Mouse (Mus musculus) embryonic facial prominence, embryonic 10.5 days (tissue): ENCODE results near the gene Arpc1a. TPM values are rescaled to one million over a fixed set of nuclear protein-coding genes. Genes with fewer than 3 reads are reported as not detected.
"Not testable (repeated sequence)": the region's sequence is repeated elsewhere in the genome, so short reads cannot be mapped to it uniquely, and the experiment has no call there.

Experiments used
- DNase-seq: peaks from one replicate; pipeline ENCODE4 v3.0.0-alpha.2; 2017; ENCODE audit warnings: low spot score
- H3K27ac ChIP-seq: fragments of 300-500 bp; sonication (generic); replicated peaks from 2 replicates; pipeline ENCODE4 v1.5.1; 2016; ENCODE audit warnings: mild to moderate bottlenecking
- H3K27me3 ChIP-seq: fragments of 300-500 bp; sonication (generic); replicated peaks from 2 replicates; pipeline ENCODE4 v1.6.1; 2016; ENCODE audit warnings: low read depth, mild to moderate bottlenecking; ENCODE audit not compliant: poor library complexity, severe bottlenecking
- H3K36me3 ChIP-seq: fragments of 300-500 bp; sonication (generic); replicated peaks from 2 replicates; pipeline ENCODE4 v1.6.1; 2016; ENCODE audit warnings: mild to moderate bottlenecking, moderate library complexity
- H3K4me1 ChIP-seq: fragments of 300-500 bp; sonication (generic); 2 replicates; pipeline ENCODE4 v1.6.1; 2016
- H3K4me3 ChIP-seq: fragments of 300-500 bp; sonication (generic); 2 replicates; pipeline ENCODE4 v1.5.1; 2016; ENCODE audit warnings: mild to moderate bottlenecking, moderate library complexity
- H3K9me3 ChIP-seq: fragments of 300-500 bp; sonication (generic); 2 replicates; pipeline ENCODE4 v1.6.1; 2016; ENCODE audit warnings: mild to moderate bottlenecking
- WGBS: fragments of 180-500 bp; shearing (Covaris S2); methylation state at CpG from one replicate; pipeline ENCODE4 v1.1.7; 2016; 5-methylcytosine and 5-hydroxymethylcytosine counted together
- polyA plus RNA-seq: library from polyadenylated mRNA; unstranded; fragments of >200 nt; fragmentation: Nextera tagmentation; extraction: Ambion mirVana; gene quantifications from 2 replicates; pipeline ENCODE4 v1.2.1, GENCODE M21; 2016

Arpc1a gene
- polyA plus RNA-seq, 1 experiment from 2014 or later: 129 TPM

GRCm38 (mm10) chr5:145126580-145126979 is 43.0 kb downstream of the Arpc1a start:
- DNase-seq: no peak
- Histone ChIP-seq H3K27me3 (no peaks in the 10 kb centered on the region), H3K27ac (no peak overlapping the region), H3K9me3 (no peaks in the 10 kb centered on the region), H3K4me1 (no peaks in the 10 kb centered on the region), H3K36me3 (peaks cover 99% of the 10 kb centered on the region), H3K4me3 (no peak overlapping the region)
- 95% methylated on average over 9 of the region's 9 CpGs for WGBS

GRCm38 (mm10) chr5:145129124-145129523 is 45.5 kb downstream of the Arpc1a start:
- no peak overlapping the region for H3K4me3 ChIP-seq
- peaks cover 100% of the 10 kb centered on the region for H3K36me3 ChIP-seq
- no peaks in the 10 kb centered on the region for H3K4me1 ChIP-seq
- WGBS: 95% methylated on average over 4 of the region's 4 CpGs
- H3K27me3 ChIP-seq: no peaks in the 10 kb centered on the region
- no peaks in the 10 kb centered on the region for H3K9me3 ChIP-seq
- no peak for DNase-seq
- H3K27ac ChIP-seq: no peak overlapping the region

GRCm38 (mm10) chr5:145129773-145130172 is 46.1 kb downstream of the Arpc1a start:
- H3K36me3 ChIP-seq: peaks cover 100% of the 10 kb centered on the region
- not testable (repeated sequence) for DNase-seq, H3K4me3 ChIP-seq, H3K4me1 ChIP-seq, H3K27ac ChIP-seq, H3K27me3 ChIP-seq, H3K9me3 ChIP-seq
- WGBS: 97% methylated on average over 6 of the region's 6 CpGs

- no peak overlapping the region for H3K27ac ChIP-seq
- 90% methylated on average over 11 of the region's 11 CpGs for WGBS
- H3K36me3 ChIP-seq: peaks cover 100% of the 10 kb centered on the region
- H3K4me3 ChIP-seq: no peak overlapping the region
- no peaks in the 10 kb centered on the region for H3K4me1 ChIP-seq
- DNase-seq: no peak
- H3K27me3 ChIP-seq: no peaks in the 10 kb centered on the region
- H3K9me3 ChIP-seq: no peaks in the 10 kb centered on the region
These were observed 46.6 kb downstream of the Arpc1a start for GRCm38 (mm10) chr5:145130191-145130590.

- no peak overlapping the region for H3K4me3 ChIP-seq
- WGBS: 96% methylated on average over 3 of the region's 3 CpGs
- H3K36me3 ChIP-seq: peaks cover 100% of the 10 kb centered on the region
- DNase-seq: no peak
- H3K27me3 ChIP-seq: no peaks in the 10 kb centered on the region
- no peaks in the 10 kb centered on the region for H3K4me1 ChIP-seq
- no peaks in the 10 kb centered on the region for H3K9me3 ChIP-seq
- H3K27ac ChIP-seq: no peak overlapping the region
These were observed 47.4 kb downstream of the Arpc1a start for GRCm38 (mm10) chr5:145130995-145131394.

GRCm38 (mm10) chr5:145133275-145133674 is 49.6 kb downstream of the Arpc1a start:
- 92% methylated on average over 6 of the region's 6 CpGs for WGBS
- not testable (repeated sequence) for H3K4me1 ChIP-seq, H3K27ac ChIP-seq, H3K9me3 ChIP-seq, DNase-seq, H3K27me3 ChIP-seq, H3K4me3 ChIP-seq
- H3K36me3 ChIP-seq: peaks cover 97% of the 10 kb centered on the region

- Histone ChIP-seq H3K27ac (peak overlapping the region; percentile 98), H3K27me3 (no peaks in the 10 kb centered on the region), H3K9me3 (no peaks in the 10 kb centered on the region), H3K36me3 (peaks cover 68% of the 10 kb centered on the region), H3K4me3 (peak overlapping the region; percentile 93), H3K4me1 (peaks cover 26% of the 10 kb centered on the region)
- 25% methylated on average over 6 of the region's 6 CpGs for WGBS
- no peak for DNase-seq
These were observed 55.2 kb downstream of the Arpc1a start for GRCm38 (mm10) chr5:145138836-145139235.

- Histone ChIP-seq H3K4me3 (peak within 1 kb of the TSS; percentile 93), H3K9me3 (no peaks in the 10 kb centered on the region), H3K27ac (peak within 1 kb of the TSS; percentile 98), H3K27me3 (no peaks in the 10 kb centered on the region), H3K4me1 (peaks cover 26% of the 10 kb centered on the region), H3K36me3 (peaks cover 68% of the 10 kb centered on the region)
- under 1% methylated on average over 84 of the region's 84 CpGs for WGBS
- peak; percentile 94 for DNase-seq
These were observed 56.2 kb downstream of the Arpc1a start, which contains the start of the genes Pdap1 and Bud31 for GRCm38 (mm10) chr5:145139571-145140519. Gene Pdap1, minus strand, starts transcription at chr5:145140238. Gene Bud31, plus strand, starts transcription at chr5:145140362.

- Histone ChIP-seq H3K36me3 (peaks cover 68% of the 10 kb centered on the region), H3K27me3 (no peaks in the 10 kb centered on the region), H3K4me1 (peaks cover 26% of the 10 kb centered on the region), H3K27ac (peak overlapping the region; percentile 98), H3K9me3 (no peaks in the 10 kb centered on the region), H3K4me3 (peak overlapping the region; percentile 93)
- WGBS: under 1% methylated on average over 18 of the region's 18 CpGs
- no peak for DNase-seq
These were observed 57.0 kb downstream of the Arpc1a start for GRCm38 (mm10) chr5:145140611-145141010.

GRCm38 (mm10) chr5:145147748-145148147 is 64.1 kb downstream of the Arpc1a start:
- Histone ChIP-seq H3K27me3 (no peaks in the 10 kb centered on the region), H3K4me3 (no peak overlapping the region), H3K9me3 (no peaks in the 10 kb centered on the region), H3K36me3 (peaks cover 100% of the 10 kb centered on the region), H3K27ac (no peak overlapping the region), H3K4me1 (no peaks in the 10 kb centered on the region)
- DNase-seq: no peak
- WGBS: 93% methylated on average over 5 of the region's 5 CpGs

- H3K27me3 ChIP-seq: no peaks in the 10 kb centered on the region
- no peak for DNase-seq
- no peaks in the 10 kb centered on the region for H3K4me1 ChIP-seq
- no peak overlapping the region for H3K27ac ChIP-seq
- no peak overlapping the region for H3K4me3 ChIP-seq
- WGBS: 92% methylated on average over 6 of the region's 6 CpGs
- H3K36me3 ChIP-seq: peaks cover 100% of the 10 kb centered on the region
- no peaks in the 10 kb centered on the region for H3K9me3 ChIP-seq
These were observed 65.7 kb downstream of the Arpc1a start for GRCm38 (mm10) chr5:145149294-145149693.

GRCm38 (mm10) chr5:145152690-145153089 is 69.1 kb downstream of the Arpc1a start:
- H3K9me3 ChIP-seq: no peaks in the 10 kb centered on the region
- H3K4me1 ChIP-seq: no peaks in the 10 kb centered on the region
- H3K27me3 ChIP-seq: no peaks in the 10 kb centered on the region
- H3K27ac ChIP-seq: no peak overlapping the region
- H3K4me3 ChIP-seq: no peak overlapping the region
- H3K36me3 ChIP-seq: peaks cover 92% of the 10 kb centered on the region
- no peak for DNase-seq
- 91% methylated on average over 5 of the region's 5 CpGs for WGBS
